Mouse (Mus musculus) testis, adult 2 months (tissue): Measurements from ENCODE around the gene Usp21.

Source experiments
- CTCF ChIP-seq: fragments of 200-500 bp; IDR thresholded peaks from 2 replicates; pipeline ENCODE4 v1.5.1; 2012; ENCODE audit warnings: low read depth, mild to moderate bottlenecking, inconsistent platforms, low read length, moderate library complexity; ENCODE audit not compliant: control insufficient read depth, insufficient read depth, insufficient replicate concordance
- POLR2A ChIP-seq: fragments of 200-500 bp; IDR thresholded peaks from 2 replicates; pipeline ENCODE4 v1.6.1; 2012; ENCODE audit warnings: low read depth, mild to moderate bottlenecking, inconsistent platforms, low read length, moderate library complexity; ENCODE audit not compliant: control insufficient read depth

DNA sequence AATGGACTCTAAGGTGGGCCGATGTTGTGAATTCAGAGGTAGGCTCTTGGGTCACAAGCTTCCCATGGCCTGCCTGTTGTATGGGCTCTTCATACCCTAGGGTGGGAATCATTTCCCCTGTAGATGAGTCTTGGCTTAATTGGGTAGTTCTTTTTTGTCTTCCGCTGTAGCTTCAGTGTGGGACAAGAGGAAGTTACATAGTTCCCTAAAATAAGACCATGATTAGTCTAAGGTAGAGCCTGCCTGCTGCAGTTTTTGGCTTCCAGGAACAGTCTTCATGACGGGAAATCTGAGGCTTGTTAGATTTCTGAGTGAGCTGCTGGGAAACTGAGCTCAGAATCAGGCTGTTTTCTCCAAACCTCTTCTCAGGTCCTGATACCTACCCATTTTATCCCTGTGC, 15.7 kb downstream of the Usp21 start:
- TF ChIP-seq CTCF (no peak), POLR2A (no peak)
